Mouse (Mus musculus): ENCODE results near the gene Myzap. TPM values are rescaled to one million over a fixed set of nuclear protein-coding genes. Genes with fewer than 3 reads are reported as not detected.
"Not testable (repeated sequence)": the region's sequence is repeated elsewhere in the genome, so short reads cannot be mapped to it uniquely, and the experiment has no call there.

Gene Myzap
- total RNA-seq, 2 experiments from 2014 or later, result 1.8 to 1.9 TPM

DNA sequence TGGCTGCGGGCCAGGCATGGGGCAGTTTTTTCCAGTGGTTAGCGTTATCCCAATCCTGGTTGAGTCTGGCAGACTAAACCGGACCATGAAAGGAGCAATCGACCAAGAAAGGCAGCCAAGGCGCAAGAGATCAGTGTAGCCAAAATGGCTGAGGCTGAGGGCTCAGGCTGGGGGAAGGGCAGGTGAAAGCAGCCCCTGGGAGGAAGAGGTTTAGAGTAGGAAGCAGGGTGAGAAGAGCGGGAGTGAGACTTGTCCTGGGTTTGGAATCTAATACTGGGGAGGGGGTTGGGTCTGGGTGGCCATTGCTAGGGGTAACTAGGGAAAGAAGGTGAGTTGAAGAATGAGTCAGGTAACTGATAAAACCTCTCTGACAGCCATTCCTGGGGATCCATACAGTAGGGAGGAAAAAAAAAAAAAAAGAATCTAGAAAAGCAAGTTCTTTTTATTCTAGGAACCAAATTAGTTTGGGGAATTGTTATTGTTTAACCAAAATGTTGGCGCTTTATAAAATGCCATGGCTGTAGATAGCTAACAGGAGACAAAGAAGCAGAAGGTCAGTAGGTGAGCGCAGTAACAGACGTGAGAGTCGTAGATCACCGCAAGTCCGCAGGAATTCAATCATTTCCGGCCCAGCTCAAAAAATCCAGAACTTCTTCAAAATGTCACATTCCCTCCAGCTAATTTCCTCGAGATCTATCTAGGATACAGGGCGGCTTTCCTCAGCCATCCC is 99.7 kb downstream of the Myzap start:
- Histone ChIP-seq H3K27ac (no peak overlapping the region), H3K4me3 (no peak overlapping the region)
- no peak for TF ChIP-seq CTCF (IDR thresholded peaks at IDR 0.05)
- intact Hi-C loops (cut with DNase I), result no loop called here
- no peak for DNase-seq (ENCODE audit: extremely low spot score in 1 of 2, low spot score in 2 of 2)

GRCm38 (mm10) chr9:71490076-71490475 is 102.1 kb downstream of the Myzap start:
- TF ChIP-seq CTCF (IDR thresholded peaks at IDR 0.05), result no peak
- intact Hi-C loops (cut with DNase I), result no loop called here
- no peak for DNase-seq (ENCODE audit: extremely low spot score in 1 of 2, low spot score in 2 of 2)
- Histone ChIP-seq H3K27ac (no peak overlapping the region), H3K4me3 (no peak overlapping the region)

- Histone ChIP-seq H3K27ac (peak overlapping the region; percentile 42; the same call in 1 of the 2 replicates), H3K4me3 (peak overlapping the region; percentile 81)
- DNase-seq (ENCODE audit: extremely low spot score in 1 of 2, low spot score in 2 of 2), result no peak
- intact Hi-C loops (cut with DNase I), result no loop called here
- no peak for TF ChIP-seq CTCF (IDR thresholded peaks at IDR 0.05)
Observed at GRCm38 (mm10) chr9:71486127-71486526, 106.0 kb downstream of the Myzap start.

DNA sequence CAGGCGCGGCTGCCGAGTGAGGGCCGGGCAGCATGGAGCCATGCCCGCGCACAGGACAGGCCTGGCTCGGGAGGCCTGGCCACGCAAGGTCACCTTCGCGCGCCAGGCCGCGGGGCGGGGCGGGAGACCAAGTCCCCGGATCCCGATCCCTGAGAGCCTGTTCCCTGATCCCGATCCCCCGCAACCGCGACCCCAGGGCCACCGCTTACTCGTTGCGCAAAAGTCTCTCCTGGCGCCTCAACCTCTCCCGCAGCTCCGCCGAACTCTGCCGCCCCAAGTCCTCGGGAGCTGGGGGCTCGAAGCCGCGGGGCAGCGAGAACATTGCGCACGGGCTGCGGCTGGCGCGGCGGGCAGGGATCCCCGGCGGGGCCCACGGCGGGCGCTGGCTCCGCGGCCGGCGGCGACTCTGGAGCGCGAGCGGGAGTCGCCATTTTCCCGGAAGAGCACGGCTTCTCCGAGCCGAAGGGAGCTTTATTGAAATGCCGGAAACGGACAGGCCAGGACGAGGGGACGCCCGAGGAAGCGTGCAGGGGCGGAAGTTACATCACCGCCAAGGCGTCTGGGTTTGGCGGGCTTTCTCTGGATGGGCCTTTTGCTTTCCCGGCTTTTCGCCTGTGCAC is 106.6 kb downstream of the Myzap start, which contains the start of gene Polr2m:
Polr2m (minus strand) TSS at position 461 of the 620 bp plus-strand sequence.
- H3K4me3 ChIP-seq, result peak within 1 kb of the TSS; percentile 81
- H3K27ac ChIP-seq, result peak within 1 kb of the TSS; percentile 95
- DNase-seq (ENCODE audit: extremely low spot score in 1 of 2, low spot score in 2 of 2), result peak; percentile 91 to 93
- intact Hi-C loops (cut with DNase I), result no loop called here
- no peak for TF ChIP-seq CTCF (IDR thresholded peaks at IDR 0.05)

DNA sequence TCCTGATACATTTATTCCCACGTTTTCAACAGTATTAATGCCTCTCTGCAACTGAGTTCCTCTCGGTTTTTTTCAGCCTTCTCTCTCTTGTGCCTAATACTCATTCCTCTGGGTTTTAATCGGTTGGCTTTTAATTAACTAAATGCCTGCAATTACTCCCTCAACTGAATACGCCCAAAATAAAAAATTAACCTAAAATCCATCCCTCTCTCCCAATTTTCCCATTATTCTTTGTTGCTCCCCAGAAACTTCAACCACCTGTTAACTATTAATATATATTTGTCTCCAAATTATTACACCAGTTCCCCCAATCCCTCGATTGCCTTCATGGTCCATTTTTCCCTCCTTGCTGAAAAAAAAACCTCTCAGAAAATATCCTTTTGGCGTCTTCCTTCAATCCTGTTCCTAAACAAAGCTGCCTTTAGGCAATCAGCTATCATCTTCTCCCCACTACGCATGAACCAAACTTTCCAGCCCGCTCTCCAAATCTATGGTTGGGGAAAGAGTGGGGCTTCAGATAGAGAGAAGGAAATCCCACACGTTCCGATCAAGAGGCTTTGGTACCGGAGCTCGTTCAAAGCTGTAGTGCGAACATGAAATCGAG is 107.2 kb downstream of the Myzap start:
- no peak for DNase-seq (ENCODE audit: extremely low spot score in 1 of 2, low spot score in 2 of 2)
- intact Hi-C loops (cut with DNase I), result no loop called here
- TF ChIP-seq CTCF (IDR thresholded peaks at IDR 0.05), result no peak
- Histone ChIP-seq H3K4me3 (peak overlapping the region; percentile 81), H3K27ac (peak overlapping the region; percentile 95)

DNA sequence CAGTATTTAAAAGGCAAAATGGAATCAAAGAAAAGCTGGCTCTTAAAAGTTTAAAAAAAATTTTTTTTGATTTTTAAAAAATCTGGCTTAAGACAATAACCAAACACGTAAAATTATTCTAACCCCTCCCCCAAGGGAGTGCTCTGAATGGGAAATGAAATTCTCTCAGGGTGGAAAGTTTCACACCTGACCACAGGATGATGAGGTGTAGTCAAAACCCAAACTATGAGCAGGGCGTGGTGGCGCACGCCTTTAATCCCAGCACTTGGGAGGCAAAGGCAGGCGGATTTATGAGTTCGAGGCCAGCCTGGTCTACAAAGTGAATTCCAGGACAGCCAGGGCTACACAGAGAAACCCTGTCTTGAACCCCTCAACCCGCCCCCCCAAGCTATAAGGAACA is 108.3 kb downstream of the Myzap start:
- intact Hi-C loops (cut with DNase I); H3K4me3 ChIP-seq; DNase-seq (ENCODE audit: extremely low spot score in 1 of 2, low spot score in 2 of 2); H3K27ac ChIP-seq: not testable (repeated sequence)

DNA sequence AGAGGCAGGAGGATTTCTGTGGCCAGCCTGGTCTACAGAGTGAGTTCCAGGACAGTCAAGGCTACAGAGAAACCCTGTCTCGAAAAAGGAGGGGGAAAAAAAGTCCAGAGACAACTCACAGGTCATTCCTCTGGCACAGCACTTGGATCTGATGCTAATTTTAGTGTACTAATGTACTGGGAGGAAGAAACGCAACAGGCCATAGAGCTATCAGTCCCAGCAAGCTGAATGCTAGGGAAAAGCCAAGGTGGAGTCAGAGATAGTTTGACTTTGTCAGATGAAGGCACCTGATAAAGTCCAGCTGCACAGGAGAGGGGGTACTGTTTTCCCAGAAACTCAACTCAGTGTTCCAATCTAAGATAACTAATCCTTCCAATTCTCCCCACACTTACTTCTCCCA is 111.9 kb downstream of the Myzap start:
- no peak for DNase-seq (ENCODE audit: extremely low spot score in 1 of 2, low spot score in 2 of 2)
- H3K4me3 ChIP-seq, result no peak overlapping the region
- no peak overlapping the region for H3K27ac ChIP-seq
- intact Hi-C loops (cut with DNase I), result no loop called here
- no peak for TF ChIP-seq CTCF (IDR thresholded peaks at IDR 0.05)

GRCm38 (mm10) chr9:71479413-71479812 is 112.7 kb downstream of the Myzap start:
- Histone ChIP-seq H3K4me3 (no peak overlapping the region), H3K27ac (no peak overlapping the region)
- TF ChIP-seq CTCF (IDR thresholded peaks at IDR 0.05), result no peak
- DNase-seq (ENCODE audit: extremely low spot score in 1 of 2, low spot score in 2 of 2), result no peak
- intact Hi-C loops (cut with DNase I), result no loop called here

DNA sequence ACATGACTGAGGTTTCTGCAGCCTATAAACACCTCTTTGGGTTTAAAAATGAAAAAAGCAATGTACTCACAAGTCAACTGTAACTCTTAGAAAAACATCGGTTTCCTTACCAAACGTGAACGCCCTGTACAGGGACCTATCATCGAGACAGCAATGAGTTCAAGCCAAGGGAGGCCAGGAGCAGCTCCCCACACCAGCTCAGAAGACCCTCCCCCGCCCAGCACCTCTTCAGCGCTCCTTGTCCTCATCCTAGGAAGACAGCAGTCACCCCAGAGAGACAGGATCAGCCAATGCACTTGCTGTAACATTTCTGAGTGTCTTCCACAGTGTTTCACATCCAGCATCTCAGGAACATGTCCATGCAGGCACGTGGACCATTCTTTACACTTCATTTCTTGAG is 113.6 kb downstream of the Myzap start:
- no peak overlapping the region for H3K4me3 ChIP-seq
- no peak overlapping the region for H3K27ac ChIP-seq
- no peak for TF ChIP-seq CTCF (IDR thresholded peaks at IDR 0.05)
- no peak for DNase-seq (ENCODE audit: extremely low spot score in 1 of 2, low spot score in 2 of 2)
- intact Hi-C loops (cut with DNase I), result no loop called here

DNA sequence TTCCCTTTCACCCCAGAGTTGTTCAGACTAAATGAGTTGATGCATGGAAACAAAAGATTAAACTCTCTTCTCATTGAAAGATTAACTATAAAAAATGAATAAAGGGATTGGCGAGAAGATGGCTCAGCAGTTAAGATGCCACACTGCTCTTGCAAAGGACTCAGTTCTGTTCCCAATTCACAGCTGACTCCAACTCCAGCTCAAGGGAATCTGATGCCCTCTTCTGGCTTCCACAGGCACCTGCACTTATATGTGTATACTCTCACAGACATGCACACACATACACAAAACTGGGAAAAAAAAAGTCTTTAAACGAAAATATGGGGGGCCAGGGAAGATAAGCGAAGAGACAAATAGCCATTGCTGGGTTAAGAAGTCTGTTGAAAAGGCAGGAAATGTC is 115.6 kb downstream of the Myzap start:
- no peak; the same call in 1 of the 2 replicates for TF ChIP-seq CTCF (IDR thresholded peaks at IDR 0.05)
- DNase-seq (ENCODE audit: extremely low spot score in 1 of 2, low spot score in 2 of 2), result no peak
- H3K27ac ChIP-seq, result no peak overlapping the region
- H3K4me3 ChIP-seq, result no peak overlapping the region
- intact Hi-C loops (cut with DNase I), result no loop called here

DNA sequence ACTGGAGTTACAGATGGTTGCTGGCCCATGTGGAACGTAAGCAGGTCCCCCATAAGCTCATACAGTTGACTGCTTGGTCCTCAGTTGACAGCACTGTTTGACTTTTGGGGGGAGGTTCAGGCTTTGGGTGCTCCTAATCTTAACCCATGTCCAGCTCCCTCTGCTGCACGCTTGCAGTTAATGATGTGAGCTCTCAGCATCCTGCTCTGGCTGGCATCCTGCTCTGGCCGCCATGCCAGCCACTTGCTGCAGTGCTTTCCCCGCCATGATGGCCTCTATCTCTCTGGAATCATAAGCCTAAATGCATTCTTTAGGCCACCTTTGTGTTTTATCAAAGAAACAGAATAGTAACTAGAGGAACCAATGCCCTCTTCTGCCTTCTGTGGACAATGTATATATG is 116.6 kb downstream of the Myzap start:
- Histone ChIP-seq H3K27ac (no peak overlapping the region), H3K4me3 (no peak overlapping the region)
- intact Hi-C loops (cut with DNase I), result no loop called here
- DNase-seq (ENCODE audit: extremely low spot score in 1 of 2, low spot score in 2 of 2), result no peak
- no peak for TF ChIP-seq CTCF (IDR thresholded peaks at IDR 0.05)

GRCm38 (mm10) chr9:71467434-71467833 is 124.7 kb downstream of the Myzap start:
- DNase-seq (ENCODE audit: extremely low spot score in 1 of 2, low spot score in 2 of 2), result no peak
- TF ChIP-seq CTCF (IDR thresholded peaks at IDR 0.05), result no peak
- H3K27ac ChIP-seq, result no peak overlapping the region
- intact Hi-C loops (cut with DNase I), result no loop called here
- no peak overlapping the region for H3K4me3 ChIP-seq
